Mouse (Mus musculus): ENCODE measurements around the gene S100a3. TPM values are rescaled to one million over a fixed set of nuclear protein-coding genes. Genes with fewer than 3 reads are reported as not detected.

The S100a3 gene
- polyA plus RNA-seq, 1 experiment from 2014 or later, result 0.70 TPM

GRCm38 (mm10) chr3:90615415-90615814 is 55.0 kb downstream of the S100a3 start:
- H3K4me3 ChIP-seq, result no peak overlapping the region
- H3K9me3 ChIP-seq, result peaks cover 5% of the 10 kb centered on the region; the same call in 1 of the 2 replicates
- no peak overlapping the region for H3K27ac ChIP-seq
- H3K9ac ChIP-seq, result no peak overlapping the region
- peak; percentile 73 for ATAC-seq (ENCODE audit: low FRiP score, low read depth)
- H3K36me3 ChIP-seq, result no peaks in the 10 kb centered on the region
- H3K4me2 ChIP-seq (replicated peaks), result 0 out of 2 replicates have a peak overlapping the region, but pooled peaks have one; percentile 7
- 7% methylated on average over 7 of the region's 7 CpGs for WGBS
- H3K27me3 ChIP-seq, result peaks cover 6% of the 10 kb centered on the region; the same call in 1 of the 2 replicates
- peaks cover 19% of the 10 kb centered on the region for H3K4me1 ChIP-seq

DNA sequence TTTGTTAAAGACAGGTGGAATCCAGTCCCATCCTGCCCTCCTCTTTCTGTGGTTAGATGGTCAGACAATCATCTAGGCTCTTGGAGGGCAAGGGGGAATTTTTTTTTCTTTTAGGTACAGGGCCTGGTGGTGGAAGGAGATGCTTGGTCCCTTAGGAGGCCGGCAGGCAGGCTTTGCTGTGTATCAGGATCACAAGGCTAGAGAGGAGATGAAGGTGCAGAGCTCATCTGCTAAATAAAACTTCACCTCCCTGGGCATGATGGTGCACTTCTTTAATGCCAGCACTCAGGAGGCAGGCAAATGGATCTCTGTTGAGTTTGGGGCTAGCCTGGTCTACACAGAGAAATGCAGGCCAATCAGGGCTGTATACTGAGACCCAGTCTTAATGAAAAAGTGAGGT is 55.5 kb downstream of the S100a3 start:
- Histone ChIP-seq H3K9ac (no peak overlapping the region), H3K36me3 (no peaks in the 10 kb centered on the region), H3K9me3 (peaks cover 5% of the 10 kb centered on the region; the same call in 1 of the 2 replicates), H3K4me1 (peaks cover 15% of the 10 kb centered on the region), H3K4me3 (no peak overlapping the region), H3K27me3 (peaks cover 6% of the 10 kb centered on the region; the same call in 1 of the 2 replicates), H3K27ac (no peak overlapping the region), H3K4me2 (replicated peaks) (no peak overlapping the region)
- 64% methylated on average over 1 of the region's 1 CpGs for WGBS
- no peak for ATAC-seq (ENCODE audit: low FRiP score, low read depth)

DNA sequence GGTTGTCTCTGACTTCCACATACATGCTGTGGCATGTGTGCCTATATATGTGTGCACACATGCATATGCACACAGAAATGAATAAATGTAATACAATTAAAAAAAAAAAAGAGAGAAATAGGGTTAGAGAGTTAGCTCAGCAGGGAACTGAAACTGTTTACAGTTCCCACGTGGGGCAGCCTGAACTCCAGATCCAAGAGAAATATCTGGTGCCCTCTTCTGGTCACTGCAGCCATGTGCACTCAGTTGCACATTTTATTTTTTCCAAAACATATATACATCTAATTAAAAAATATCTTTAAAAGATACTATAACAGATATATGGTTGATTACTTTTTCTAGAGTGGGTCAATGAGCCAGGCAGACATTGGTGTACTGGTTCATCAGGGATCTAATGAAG is 57.2 kb downstream of the S100a3 start:
- peaks cover 5% of the 10 kb centered on the region; the same call in 1 of the 2 replicates for H3K9me3 ChIP-seq
- ATAC-seq (ENCODE audit: low FRiP score, low read depth), result no peak
- no peak overlapping the region for H3K4me3 ChIP-seq
- H3K27me3 ChIP-seq, result peaks cover 8% of the 10 kb centered on the region; the same call in 1 of the 2 replicates
- WGBS, result 24% methylated on average over 1 of the region's 1 CpGs
- H3K9ac ChIP-seq, result no peak overlapping the region
- H3K4me2 ChIP-seq (replicated peaks), result no peak overlapping the region
- no peaks in the 10 kb centered on the region for H3K36me3 ChIP-seq
- H3K4me1 ChIP-seq, result peaks cover 15% of the 10 kb centered on the region
- no peak overlapping the region for H3K27ac ChIP-seq

GRCm38 (mm10) chr3:90621552-90621951 is 61.2 kb downstream of the S100a3 start:
- H3K36me3 ChIP-seq, result no peaks in the 10 kb centered on the region
- H3K4me3 ChIP-seq, result no peak overlapping the region
- no peak overlapping the region for H3K4me2 ChIP-seq (replicated peaks)
- no peak for ATAC-seq (ENCODE audit: low FRiP score, low read depth)
- no peak overlapping the region for H3K9ac ChIP-seq
- H3K9me3 ChIP-seq, result peaks cover 5% of the 10 kb centered on the region; the same call in 1 of the 2 replicates
- no peak overlapping the region for H3K27ac ChIP-seq
- peaks cover 13% of the 10 kb centered on the region for H3K4me1 ChIP-seq
- WGBS, result 54% methylated on average over 7 of the region's 7 CpGs
- H3K27me3 ChIP-seq, result 0 out of 2 replicates have a peak, but pooled peaks cover 2% of the 10 kb centered on the region

GRCm38 (mm10) chr3:90623435-90624071 is 63.2 kb downstream of the S100a3 start:
- Histone ChIP-seq H3K27me3 (0 out of 2 replicates have a peak, but pooled peaks cover 2% of the 10 kb centered on the region), H3K36me3 (no peaks in the 10 kb centered on the region), H3K4me3 (no peak overlapping the region), H3K27ac (no peak overlapping the region), H3K9me3 (no peaks in the 10 kb centered on the region), H3K9ac (no peak overlapping the region), H3K4me2 (replicated peaks) (peak overlapping the region; percentile 0; the same call in 1 of the 2 replicates), H3K4me1 (peaks cover 13% of the 10 kb centered on the region)
- WGBS, result 8% methylated on average over 2 of the region's 2 CpGs
- ATAC-seq (ENCODE audit: low FRiP score, low read depth), result peak; percentile 71

DNA sequence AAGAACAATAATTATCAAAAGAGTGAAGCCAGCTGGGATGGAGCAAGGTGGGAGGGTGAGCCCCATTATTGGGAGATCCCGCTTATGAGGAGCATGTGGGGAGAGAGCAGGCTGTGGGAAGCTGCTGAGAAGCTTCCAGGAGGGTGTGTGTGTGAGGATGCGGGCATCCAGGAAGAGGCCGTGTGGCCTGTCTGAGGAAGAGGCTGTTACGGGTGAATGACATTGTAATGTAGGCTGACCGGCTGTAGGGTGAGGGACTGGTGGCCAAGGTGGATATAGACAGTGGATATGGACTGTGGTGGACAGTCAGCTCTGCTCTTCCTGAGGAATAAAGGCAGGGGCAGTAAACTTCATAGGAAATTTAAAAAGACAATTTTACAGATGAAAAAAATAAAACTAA is 65.1 kb downstream of the S100a3 start:
- H3K9me3 ChIP-seq, result no peaks in the 10 kb centered on the region
- H3K4me2 ChIP-seq (replicated peaks), result no peak overlapping the region
- H3K27me3 ChIP-seq, result 0 out of 2 replicates have a peak, but pooled peaks cover 2% of the 10 kb centered on the region
- H3K27ac ChIP-seq, result no peak overlapping the region
- H3K4me3 ChIP-seq, result no peak overlapping the region
- no peak overlapping the region for H3K9ac ChIP-seq
- no peaks in the 10 kb centered on the region for H3K36me3 ChIP-seq
- 78% methylated on average over 5 of the region's 5 CpGs for WGBS
- ATAC-seq (ENCODE audit: low FRiP score, low read depth), result no peak
- H3K4me1 ChIP-seq, result peaks cover 13% of the 10 kb centered on the region

DNA sequence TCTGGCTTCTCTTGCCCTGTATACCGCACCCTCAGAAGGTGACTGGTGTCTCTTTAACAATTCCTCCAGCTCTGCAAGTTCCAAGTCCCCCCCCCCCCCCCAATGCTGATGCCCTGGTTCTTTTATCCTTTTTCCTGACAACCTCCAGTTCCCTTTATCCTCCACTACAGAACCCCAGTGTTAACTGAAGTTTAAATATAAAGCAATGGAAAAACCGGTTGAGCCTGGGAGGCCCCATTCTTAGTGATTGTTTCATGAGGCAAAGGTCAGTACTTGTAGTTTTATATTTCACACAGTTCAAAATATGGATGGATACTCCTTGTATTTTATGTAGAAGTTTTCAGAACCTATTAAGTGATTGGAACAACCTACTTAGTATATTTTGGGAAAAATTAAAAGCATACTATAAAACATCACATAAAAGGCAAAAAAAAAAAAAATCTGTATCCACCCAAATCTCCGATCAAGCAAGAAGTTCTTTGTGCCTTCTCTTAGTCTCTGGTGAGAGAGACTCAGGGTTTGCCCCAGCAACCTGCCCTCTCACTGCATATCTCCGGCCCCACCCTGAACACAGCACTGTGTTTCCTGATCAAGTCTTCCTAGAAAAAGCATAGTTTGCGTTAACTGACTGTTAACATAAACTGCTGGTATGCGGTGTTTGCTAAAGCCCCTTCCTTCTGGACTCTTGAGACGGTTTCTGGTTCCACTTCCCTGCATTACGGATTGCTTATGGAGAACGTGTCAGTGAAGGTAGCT is 66.1 kb downstream of the S100a3 start:
- ATAC-seq (ENCODE audit: low FRiP score, low read depth), result no peak
- no peaks in the 10 kb centered on the region for H3K9me3 ChIP-seq
- H3K27ac ChIP-seq, result no peak overlapping the region
- peaks cover 13% of the 10 kb centered on the region for H3K4me1 ChIP-seq
- H3K36me3 ChIP-seq, result no peaks in the 10 kb centered on the region
- 74% methylated on average over 9 of the region's 9 CpGs for WGBS
- no peak overlapping the region for H3K4me2 ChIP-seq (replicated peaks)
- H3K27me3 ChIP-seq, result 0 out of 2 replicates have a peak, but pooled peaks cover 2% of the 10 kb centered on the region
- no peak overlapping the region for H3K9ac ChIP-seq
- no peak overlapping the region for H3K4me3 ChIP-seq

DNA sequence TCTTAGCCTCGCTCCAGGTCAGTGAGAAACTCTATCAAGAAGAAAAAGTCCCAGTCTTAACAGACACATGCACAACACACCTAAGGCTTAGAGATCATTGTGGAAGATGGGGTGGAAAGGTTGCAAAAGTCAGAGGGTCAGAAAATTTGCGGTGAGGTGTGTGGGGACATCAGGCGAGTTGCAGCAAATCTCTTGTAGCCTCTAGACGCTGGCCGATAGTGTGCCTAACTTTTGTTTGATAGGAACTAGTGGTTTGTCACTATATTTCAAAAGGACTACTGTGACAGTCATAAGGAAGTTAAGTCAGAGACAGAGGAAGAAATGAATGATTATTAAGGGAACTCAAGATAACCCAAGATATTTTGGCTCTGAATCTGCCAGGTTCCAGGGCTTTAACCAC is 67.0 kb downstream of the S100a3 start:
- no peaks in the 10 kb centered on the region for H3K36me3 ChIP-seq
- no peak overlapping the region for H3K9ac ChIP-seq
- H3K4me3 ChIP-seq, result no peak overlapping the region
- no peak overlapping the region for H3K27ac ChIP-seq
- no peaks in the 10 kb centered on the region for H3K27me3 ChIP-seq
- no peak overlapping the region for H3K4me2 ChIP-seq (replicated peaks)
- no peaks in the 10 kb centered on the region for H3K9me3 ChIP-seq
- 89% methylated on average over 5 of the region's 5 CpGs for WGBS
- peaks cover 13% of the 10 kb centered on the region for H3K4me1 ChIP-seq
- no peak for ATAC-seq (ENCODE audit: low FRiP score, low read depth)

DNA sequence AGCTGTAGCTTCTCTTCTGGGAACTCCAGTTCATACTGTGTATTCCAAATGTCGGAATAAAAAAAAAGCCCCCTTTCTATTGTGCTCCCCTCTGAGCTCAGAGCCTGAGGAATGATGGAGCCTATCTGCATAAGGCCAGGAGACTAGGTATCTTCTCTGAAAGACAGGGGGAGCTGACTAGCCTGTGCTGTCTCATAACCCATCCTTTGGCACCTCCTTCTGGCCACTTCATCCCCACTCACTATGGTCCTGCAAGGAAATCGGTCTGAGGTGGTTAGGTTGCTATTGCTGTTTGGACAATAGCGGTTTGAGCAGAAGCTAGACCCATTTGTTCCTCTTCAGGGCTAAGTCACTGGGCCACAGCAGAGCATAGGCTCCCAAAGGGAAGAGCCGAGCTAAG is 67.4 kb downstream of the S100a3 start:
- H3K4me1 ChIP-seq, result peaks cover 13% of the 10 kb centered on the region
- H3K9ac ChIP-seq, result no peak overlapping the region
- WGBS, result 58% methylated on average over 4 of the region's 4 CpGs
- no peaks in the 10 kb centered on the region for H3K36me3 ChIP-seq
- no peaks in the 10 kb centered on the region for H3K27me3 ChIP-seq
- no peak overlapping the region for H3K27ac ChIP-seq
- no peaks in the 10 kb centered on the region for H3K9me3 ChIP-seq
- no peak overlapping the region for H3K4me3 ChIP-seq
- ATAC-seq (ENCODE audit: low FRiP score, low read depth), result no peak
- H3K4me2 ChIP-seq (replicated peaks), result no peak overlapping the region

GRCm38 (mm10) chr3:90629298-90629697 is 68.9 kb downstream of the S100a3 start:
- no peak overlapping the region for H3K9ac ChIP-seq
- no peak for ATAC-seq (ENCODE audit: low FRiP score, low read depth)

DNA sequence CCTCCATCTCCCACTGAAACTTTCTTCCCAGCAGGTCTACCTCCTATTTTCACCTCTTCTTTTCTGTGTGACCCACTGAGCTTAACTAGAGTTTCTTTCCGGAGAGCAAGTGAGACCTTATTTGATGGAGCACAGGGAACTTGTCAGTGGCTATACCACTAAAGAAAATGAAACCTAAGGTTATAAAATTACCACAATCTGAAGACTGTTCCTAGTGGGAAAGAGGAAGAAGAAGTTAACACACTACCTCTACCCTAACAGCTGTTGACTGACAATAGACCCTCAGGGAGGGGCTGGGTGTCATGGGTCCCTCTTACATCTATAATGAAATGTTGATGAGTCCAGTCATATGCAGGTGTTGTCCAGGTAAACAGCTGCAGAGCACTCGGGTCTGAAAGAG is 71.6 kb downstream of the S100a3 start:
- Histone ChIP-seq H3K9me3 (no peaks in the 10 kb centered on the region), H3K4me1 (no peaks in the 10 kb centered on the region), H3K27me3 (no peaks in the 10 kb centered on the region), H3K4me2 (replicated peaks) (no peak overlapping the region), H3K36me3 (no peaks in the 10 kb centered on the region), H3K4me3 (no peak overlapping the region), H3K27ac (no peak overlapping the region), H3K9ac (no peak overlapping the region)
- ATAC-seq (ENCODE audit: low FRiP score, low read depth), result no peak
- 80% methylated on average over 2 of the region's 2 CpGs for WGBS

More at GRCm38 (mm10) chr3:90629298-90629697, 68.9 kb downstream of the S100a3 start:
- no peak overlapping the region for H3K4me2 ChIP-seq (replicated peaks)
- no peaks in the 10 kb centered on the region for H3K36me3 ChIP-seq
- H3K27ac ChIP-seq, result no peak overlapping the region
- no peaks in the 10 kb centered on the region for H3K4me1 ChIP-seq
- H3K9me3 ChIP-seq, result no peaks in the 10 kb centered on the region
- 71% methylated on average over 2 of the region's 2 CpGs for WGBS
- H3K27me3 ChIP-seq, result no peaks in the 10 kb centered on the region
- no peak overlapping the region for H3K4me3 ChIP-seq

GRCm38 (mm10) chr3:90638511-90639275 is 78.3 kb downstream of the S100a3 start:
- H3K36me3 ChIP-seq, result no peaks in the 10 kb centered on the region
- H3K4me2 ChIP-seq (replicated peaks), result no peak overlapping the region
- no peaks in the 10 kb centered on the region for H3K9me3 ChIP-seq
- 60% methylated on average over 1 of the region's 1 CpGs for WGBS
- H3K4me1 ChIP-seq, result no peaks in the 10 kb centered on the region
- H3K9ac ChIP-seq, result no peak overlapping the region
- no peak overlapping the region for H3K4me3 ChIP-seq
- H3K27ac ChIP-seq, result no peak overlapping the region
- no peaks in the 10 kb centered on the region for H3K27me3 ChIP-seq
- no peak for ATAC-seq (ENCODE audit: low FRiP score, low read depth)

Measured in limb, embryonic 13.5 days (tissue).